Mouse (Mus musculus): ENCODE measurements around the gene BC049352. TPM values are rescaled to one million over a fixed set of nuclear protein-coding genes. Genes with fewer than 3 reads are reported as not detected.

BC049352 gene
- 1 to 10 TPM; 1.5 to 6.0 TPM for polyA plus RNA-seq (2017; shearing (Covaris generic))

DNA sequence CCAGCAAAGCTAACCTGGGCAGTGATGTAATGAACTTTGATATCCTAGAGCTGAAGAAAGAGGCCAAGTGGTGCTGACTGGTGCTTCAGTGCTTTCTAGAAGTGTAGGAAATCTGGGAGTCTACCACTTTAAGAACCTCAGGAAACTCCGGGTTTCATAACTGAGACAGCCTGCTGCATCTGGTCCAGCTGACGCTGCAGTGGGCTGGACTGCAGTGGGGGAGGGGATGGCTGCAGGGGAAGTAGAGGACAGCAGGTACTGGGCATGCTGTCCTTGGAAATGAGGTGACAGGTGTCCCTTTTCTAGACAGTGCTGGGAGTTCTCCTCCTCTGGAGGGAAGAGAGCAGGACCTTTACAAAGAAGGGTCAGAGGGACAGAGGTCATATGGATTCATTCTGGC is at the start of gene BC049352:
TSS of gene BC049352 (plus strand) at position 238 of the 400 bp plus-strand sequence.

DNA sequence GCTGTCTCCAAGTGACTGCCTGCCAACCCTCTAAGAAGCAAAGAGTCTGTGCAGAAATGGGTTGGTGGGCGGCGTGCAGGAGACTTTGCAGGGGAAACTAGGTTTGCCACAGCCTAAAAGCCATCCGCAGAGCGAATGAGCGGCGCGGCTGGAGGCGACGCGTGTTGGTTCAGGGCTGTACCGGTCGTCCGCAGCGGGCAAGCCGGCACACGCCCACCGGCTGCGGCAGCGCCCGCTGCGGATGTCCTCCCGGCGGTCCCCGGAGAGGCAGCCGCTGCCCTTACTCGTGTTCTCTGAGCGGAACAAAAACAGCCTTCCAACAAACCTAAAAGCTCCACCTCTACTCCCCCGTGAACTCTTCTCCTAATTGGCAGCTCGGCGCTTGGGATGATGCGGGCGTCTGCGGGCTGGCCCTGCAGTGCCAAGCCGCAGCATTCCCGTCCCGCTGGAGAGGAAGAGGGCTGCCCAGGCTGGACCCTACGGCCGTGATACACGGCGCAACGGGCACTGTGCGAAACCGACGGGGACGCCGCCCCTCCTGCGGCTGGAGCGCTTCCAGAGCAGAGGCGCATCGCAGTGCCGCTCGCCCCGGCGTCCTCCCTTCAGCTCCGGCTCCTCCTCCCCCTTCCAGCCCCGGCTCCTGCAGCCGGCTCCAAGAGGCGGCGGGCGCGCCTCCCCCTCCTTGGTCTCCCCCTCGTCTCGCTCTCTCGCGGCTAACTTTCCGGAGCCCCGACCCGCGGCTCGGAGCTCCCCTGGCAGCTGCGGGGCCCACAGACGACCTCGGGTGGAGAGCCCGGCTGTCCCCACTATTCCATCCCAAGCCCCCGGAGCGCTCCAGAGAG is 43.4 kb upstream of the BC049352 start, which contains the start of gene Scn4b:
TSS of gene Scn4b (plus strand) at position 205 of the 842 bp plus-strand sequence.

DNA sequence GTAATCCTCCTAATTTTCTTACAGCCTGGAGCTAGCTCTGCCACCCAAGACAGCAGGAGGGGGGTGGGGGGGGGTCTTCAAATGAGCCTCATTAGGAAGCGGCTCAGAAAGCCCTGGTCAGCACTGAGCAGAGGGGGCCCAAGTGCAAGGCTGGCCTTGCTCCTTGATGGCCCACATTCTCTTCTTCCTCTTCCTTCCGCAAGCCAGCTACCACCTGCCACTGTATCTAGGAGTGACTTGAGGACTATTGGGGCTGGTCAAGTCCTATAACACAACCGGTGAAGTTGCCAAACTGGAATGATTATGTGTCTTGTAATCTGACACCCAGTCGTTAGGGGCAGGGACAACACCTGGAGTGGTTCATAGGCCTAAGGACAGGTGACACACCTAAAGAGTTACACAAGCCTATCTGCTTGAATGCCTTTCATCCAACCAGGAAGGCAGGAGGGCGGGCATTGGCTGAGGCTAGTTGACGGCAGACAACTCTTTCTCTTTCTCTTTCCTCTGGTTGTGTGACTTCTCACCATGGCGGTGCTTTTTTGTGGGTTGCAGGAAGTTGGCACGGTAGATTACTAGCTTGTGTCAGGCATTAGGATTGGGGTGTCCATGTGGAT is 22.1 kb downstream of the BC049352 start, which contains the start of gene Tmprss4:
TSS of gene Tmprss4 (minus strand) at position 296 of the 614 bp plus-strand sequence.

DNA sequence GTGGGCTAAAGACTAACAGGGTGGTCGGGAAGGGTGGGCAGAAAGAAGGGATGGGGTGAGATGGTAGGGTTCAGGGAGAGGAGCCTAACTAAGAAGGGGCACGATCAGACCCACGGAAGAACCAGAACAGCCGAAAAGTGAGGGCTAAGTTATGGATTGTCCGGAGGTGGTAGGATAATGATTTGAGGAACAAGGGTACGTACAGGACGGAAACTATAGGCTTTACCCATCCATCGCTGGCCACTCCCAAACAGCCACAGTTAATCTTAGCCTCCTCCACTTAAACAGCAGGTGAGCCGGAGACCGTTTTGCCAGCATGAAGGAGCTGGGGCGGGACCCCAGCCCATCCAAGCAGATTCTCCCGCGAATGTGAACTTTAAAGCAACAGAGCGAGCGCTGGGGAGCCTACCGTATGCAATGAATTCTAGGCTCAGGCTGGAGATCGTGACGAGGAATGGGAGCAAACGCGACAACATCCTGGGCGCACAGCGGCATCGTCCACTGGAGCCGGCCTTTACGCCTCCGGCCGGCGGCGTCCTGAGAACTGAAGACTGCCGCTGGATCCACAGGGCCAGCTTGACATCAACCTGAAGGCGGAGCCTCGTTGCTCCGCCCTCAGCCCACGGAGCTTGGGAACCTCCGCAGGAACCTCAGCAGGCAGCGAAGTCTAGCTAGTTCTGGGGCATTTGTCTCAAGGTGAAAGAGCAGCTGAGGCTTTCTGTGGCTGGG is 87.0 kb downstream of the BC049352 start, which contains the start of gene Il10ra:
TSS of gene Il10ra (minus strand) at position 553 of the 729 bp plus-strand sequence.

Other genes with a start within 250 kb of the BC049352 start
- gene Ube4a, start 216.4 kb upstream of the BC049352 start, polyA plus RNA-seq (2017; shearing (Covaris generic)): 10 to 100 TPM; 45.1 to 47.9 TPM
- gene Cd3g, start 201.6 kb upstream of the BC049352 start, polyA plus RNA-seq (2017; shearing (Covaris generic)): 1,000 to 10,000 TPM; 1,426 to 1,451 TPM
- 100 to 1,000 TPM; 756 to 785 TPM for gene Cd3d, start 200.2 kb upstream of the BC049352 start, polyA plus RNA-seq (2017; shearing (Covaris generic))
- gene Cd3e, start 172.4 kb upstream of the BC049352 start, polyA plus RNA-seq (2017; shearing (Covaris generic)): 1,000 to 10,000 TPM; 1,280 to 1,314 TPM
- under 1 TPM; 0.13 to 0.28 TPM for gene Mpzl2, start 142.2 kb upstream of the BC049352 start, polyA plus RNA-seq (2017; shearing (Covaris generic))
- 10 to 100 TPM in 1 of 2 experiments, 1 to 10 TPM in 1; 9.4 to 14.4 TPM for gene Mpzl3, start 126.8 kb upstream of the BC049352 start, polyA plus RNA-seq (2017; shearing (Covaris generic))
- gene Jaml, start 102.8 kb upstream of the BC049352 start, polyA plus RNA-seq (2017; shearing (Covaris generic)): 1 to 10 TPM; 5.0 to 8.7 TPM
- gene Scn2b, start 64.2 kb upstream of the BC049352 start, polyA plus RNA-seq (2017; shearing (Covaris generic)): under 1 TPM; 0.14 to 0.39 TPM
- gene Scn4b, start 43.6 kb upstream of the BC049352 start, polyA plus RNA-seq (2017; shearing (Covaris generic)): 1 to 10 TPM in 1 of 2 experiments, under 1 TPM in 1; 0.25 to 1.1 TPM
- gene Tmprss4, start 22.1 kb downstream of the BC049352 start, polyA plus RNA-seq (2017; shearing (Covaris generic)): under 1 TPM; 0.31 to 0.89 TPM
- 100 to 1,000 TPM in 1 of 2 experiments, 10 to 100 TPM in 1; 39.1 to 103 TPM for gene Il10ra, start 87.1 kb downstream of the BC049352 start, polyA plus RNA-seq (2017; shearing (Covaris generic))
- 1 to 10 TPM in 1 of 2 experiments, under 1 TPM in 1; 0.28 to 1.4 TPM for gene Tmprss13, start 137.1 kb downstream of the BC049352 start, polyA plus RNA-seq (2017; shearing (Covaris generic))
- under 1 TPM in 1 of 2 experiments, not detected in 1; 0.23 TPM for gene Fxyd6, start 188.2 kb downstream of the BC049352 start, polyA plus RNA-seq (2017; shearing (Covaris generic))
- not detected for gene Fxyd2, start 217.7 kb downstream of the BC049352 start, polyA plus RNA-seq (2017; shearing (Covaris generic))
- 1 to 10 TPM in 1 of 2 experiments, under 1 TPM in 1; 0.07 to 4.3 TPM for gene Dscaml1, start 244.6 kb downstream of the BC049352 start, polyA plus RNA-seq (2017; shearing (Covaris generic))